Mouse (Mus musculus) bone marrow, adult 2 months (tissue): ENCODE measurements around the gene Rtf1.

Source experiments
- CTCF ChIP-seq: fragments of 200-500 bp; IDR thresholded peaks from 2 replicates; pipeline ENCODE4 v1.5.1; 2011; ENCODE audit warnings: low read length, control low read depth; ENCODE audit not compliant: control insufficient read depth, insufficient read depth
- POLR2A ChIP-seq: fragments of 200-500 bp; IDR thresholded peaks from 2 replicates; pipeline ENCODE4 v1.6.1; 2011; ENCODE audit warnings: low read depth, mild to moderate bottlenecking, control low read depth, low read length, borderline replicate concordance; ENCODE audit not compliant: control insufficient read depth

DNA sequence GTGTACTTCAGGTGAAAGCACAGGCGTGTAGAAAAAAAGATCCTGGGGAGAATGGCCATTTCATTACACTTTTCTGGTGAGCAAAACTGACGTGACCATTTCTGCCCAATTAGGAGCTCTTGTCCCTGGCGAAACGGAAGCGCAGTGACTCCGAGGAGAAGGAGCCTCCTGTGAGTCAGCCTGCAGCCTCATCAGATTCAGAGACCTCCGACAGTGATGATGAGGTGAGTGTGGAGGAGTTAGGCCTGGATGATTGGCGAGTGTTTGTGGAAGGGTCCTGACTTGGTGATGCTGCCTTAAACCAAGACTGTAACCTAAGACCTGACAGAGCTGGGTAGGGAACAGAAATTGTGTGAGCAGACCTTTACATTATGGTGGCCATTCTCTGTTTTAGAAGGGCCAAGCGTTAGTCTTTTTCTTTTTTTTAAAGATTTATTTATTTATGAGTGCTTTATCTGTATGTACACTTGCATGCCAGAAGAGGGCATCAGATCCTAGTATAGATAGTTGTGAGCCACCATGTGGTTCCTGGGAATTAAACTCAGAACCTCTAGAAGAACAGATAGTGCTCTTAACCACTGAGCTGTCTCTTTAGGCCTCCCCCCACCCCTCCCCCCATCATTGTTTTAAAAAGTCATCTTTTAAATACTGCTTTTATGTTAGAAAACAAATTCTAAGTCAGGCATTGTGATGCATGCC, 17.3 kb downstream of the Rtf1 start:
- TF ChIP-seq CTCF (no peak), POLR2A (no peak)
